Mouse (Mus musculus): ENCODE data around the gene Chrne.

Gene Chrne

DNA sequence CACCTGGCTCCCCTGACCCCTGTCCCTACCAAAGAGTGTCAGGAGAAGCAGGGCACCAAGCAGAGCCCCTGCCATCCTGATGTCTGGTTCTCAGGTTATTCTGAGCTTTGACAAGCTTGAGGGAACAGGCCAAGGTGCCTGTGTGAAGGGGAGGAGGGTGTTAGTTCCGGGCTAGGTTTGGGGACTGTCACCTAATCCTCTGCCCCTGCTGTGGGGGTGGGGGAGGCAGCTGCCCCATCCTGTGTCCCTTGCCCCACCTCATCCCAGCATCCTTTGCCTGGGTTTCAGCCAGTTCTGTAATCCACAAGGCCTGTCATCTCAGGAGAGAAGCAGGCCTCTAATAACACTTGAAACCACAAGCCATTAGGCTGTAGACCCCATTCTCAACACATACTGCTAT lies at the start of gene Chrne:
Gene Chrne (minus strand): TSS at position 116 of the 400 bp plus-strand sequence.
- DNase-seq (ENCODE audit: low spot score): no peak

DNA sequence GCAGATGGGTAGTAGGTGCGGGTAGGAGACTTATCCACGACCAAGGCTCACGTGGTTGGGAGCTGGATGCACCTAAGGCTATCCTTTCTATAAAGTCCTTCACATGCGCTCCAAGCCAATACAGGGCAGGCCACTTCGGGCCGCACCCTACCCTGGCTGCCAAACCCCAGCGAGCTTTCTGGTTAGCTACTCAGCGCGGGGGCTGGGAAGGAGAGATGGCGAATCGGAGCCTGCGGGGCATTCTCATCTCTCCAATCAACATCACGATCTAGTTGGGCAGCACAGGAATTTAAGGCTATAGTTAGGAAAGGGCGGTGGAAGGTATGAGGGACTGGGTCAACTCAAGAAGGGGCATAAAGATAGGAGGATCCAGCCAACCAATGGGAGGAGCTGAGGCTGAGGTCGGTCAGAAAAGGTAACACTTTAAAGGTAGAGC lies 49.3 kb upstream of the Chrne start:
- DNase-seq (ENCODE audit: low spot score): peak; percentile 74

DNA sequence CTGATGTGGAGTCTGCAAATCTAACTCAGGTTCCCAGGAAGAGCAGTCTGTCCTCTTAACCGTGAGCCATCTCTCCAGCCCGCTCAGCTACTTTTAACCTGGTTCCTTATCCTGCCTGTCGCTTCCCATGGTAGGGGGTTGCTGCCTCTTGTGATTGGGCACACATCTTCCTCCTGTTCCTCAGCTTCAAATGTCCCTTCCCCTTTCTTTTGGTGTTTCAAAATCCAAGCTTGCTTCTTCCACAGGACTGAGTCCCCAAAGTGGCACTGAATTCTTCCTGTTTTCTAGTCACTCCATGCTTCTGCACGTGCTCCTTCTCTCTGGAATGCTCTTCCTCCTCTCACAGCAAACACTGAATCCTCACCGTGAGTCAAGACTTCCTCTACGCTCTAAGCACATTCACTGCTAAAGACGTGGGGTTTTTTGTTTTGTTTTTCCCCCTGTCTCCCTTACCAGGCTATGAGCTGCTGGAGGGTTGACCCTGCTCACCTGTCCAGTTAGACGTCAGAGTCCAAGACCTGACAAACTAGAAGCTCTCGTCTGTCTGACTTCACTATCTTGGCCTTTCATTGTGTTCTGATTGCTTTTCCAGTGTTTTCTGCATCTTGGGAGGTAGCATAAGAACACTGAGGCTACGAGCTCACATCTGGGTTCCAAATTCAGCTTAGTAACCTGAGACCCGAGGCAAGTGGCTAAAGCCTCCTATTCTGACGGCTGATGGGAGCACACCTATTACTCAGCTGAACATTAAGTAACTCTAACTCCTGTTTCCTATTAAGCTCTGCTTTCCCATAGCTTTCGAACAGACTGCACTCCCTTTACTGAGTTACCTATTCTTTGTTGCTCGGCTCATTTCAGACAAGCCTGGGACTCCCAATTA lies 48.5 kb upstream of the Chrne start:
- no peak for DNase-seq (ENCODE audit: low spot score)

DNA sequence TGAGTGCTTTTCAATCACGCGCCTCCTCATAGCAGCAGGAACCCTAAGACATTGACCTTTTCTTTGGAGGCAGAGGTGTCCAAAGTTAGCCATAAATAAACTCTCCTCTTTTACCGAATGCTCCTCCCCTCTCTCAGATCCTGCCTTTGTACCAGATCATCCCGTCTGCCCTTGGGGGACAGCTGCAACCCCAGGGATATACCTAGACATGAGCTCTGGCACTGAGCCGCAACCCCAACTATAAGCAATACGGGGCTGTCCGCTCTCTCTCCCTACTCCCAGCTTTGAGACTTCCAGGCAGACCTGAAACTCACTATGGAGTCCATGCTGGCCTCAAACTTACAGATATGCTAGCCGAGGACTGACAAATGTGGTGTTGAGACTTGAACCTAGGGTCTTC lies 47.7 kb upstream of the Chrne start:
- DNase-seq (ENCODE audit: low spot score): no peak

- no peak for DNase-seq (ENCODE audit: low spot score)
Observed at GRCm38 (mm10) chr11:70664741-70665140, 45.7 kb upstream of the Chrne start.

GRCm38 (mm10) chr11:70663957-70664356 lies 44.9 kb upstream of the Chrne start:
- no peak for DNase-seq (ENCODE audit: low spot score)

GRCm38 (mm10) chr11:70663101-70663500 lies 44.1 kb upstream of the Chrne start:
- DNase-seq (ENCODE audit: low spot score): no peak

GRCm38 (mm10) chr11:70660571-70660970 lies 41.6 kb upstream of the Chrne start:
- DNase-seq (ENCODE audit: low spot score): no peak

DNA sequence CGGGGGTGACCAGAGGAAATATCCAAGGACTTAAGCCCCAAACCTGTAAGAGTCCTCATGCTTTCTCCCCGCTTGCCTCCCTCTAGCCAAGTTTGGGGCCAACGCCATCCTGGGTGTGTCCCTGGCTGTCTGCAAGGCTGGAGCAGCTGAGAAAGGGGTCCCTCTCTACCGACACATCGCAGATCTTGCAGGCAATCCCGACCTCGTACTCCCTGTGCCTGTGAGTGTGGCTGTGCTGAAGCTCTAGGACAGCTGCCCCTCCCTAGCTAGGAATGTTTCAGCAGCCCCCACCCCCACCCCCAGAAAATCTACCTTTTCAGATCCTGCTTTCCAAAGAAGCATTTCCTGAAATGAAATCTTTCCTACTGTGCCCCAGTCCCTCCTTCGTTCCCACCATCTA lies 39.9 kb upstream of the Chrne start:
- DNase-seq (ENCODE audit: low spot score): no peak

- no peak for DNase-seq (ENCODE audit: low spot score)
Observed at GRCm38 (mm10) chr11:70658521-70658920, 39.5 kb upstream of the Chrne start.

DNA sequence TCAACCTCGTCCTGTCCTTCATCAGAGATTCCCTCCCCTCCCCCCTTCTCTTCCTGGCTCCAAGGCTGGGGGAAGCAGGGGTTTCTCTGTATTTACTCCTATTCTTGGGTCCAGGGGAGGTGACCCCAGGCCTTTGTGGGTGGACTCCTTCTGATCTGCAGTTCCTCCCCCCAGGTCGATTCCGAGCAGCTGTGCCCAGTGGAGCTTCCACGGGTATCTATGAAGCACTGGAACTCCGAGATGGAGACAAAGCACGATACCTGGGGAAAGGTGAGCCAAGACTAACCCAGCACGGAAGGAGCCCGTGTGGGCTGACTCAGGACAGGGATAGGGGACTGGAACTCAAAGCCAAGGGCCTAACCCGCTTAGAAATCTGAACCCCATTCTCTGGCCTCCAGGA lies 39.0 kb upstream of the Chrne start:
- no peak for DNase-seq (ENCODE audit: low spot score)

- no peak for DNase-seq (ENCODE audit: low spot score)
Observed at GRCm38 (mm10) chr11:70657573-70657972, 38.6 kb upstream of the Chrne start.

GRCm38 (mm10) chr11:70656964-70657363 lies 37.9 kb upstream of the Chrne start, which contains the start of gene Eno3:
TSS of gene Eno3 (plus strand) at chr11:70657202.
- DNase-seq (ENCODE audit: low spot score): peak; percentile 73

DNA sequence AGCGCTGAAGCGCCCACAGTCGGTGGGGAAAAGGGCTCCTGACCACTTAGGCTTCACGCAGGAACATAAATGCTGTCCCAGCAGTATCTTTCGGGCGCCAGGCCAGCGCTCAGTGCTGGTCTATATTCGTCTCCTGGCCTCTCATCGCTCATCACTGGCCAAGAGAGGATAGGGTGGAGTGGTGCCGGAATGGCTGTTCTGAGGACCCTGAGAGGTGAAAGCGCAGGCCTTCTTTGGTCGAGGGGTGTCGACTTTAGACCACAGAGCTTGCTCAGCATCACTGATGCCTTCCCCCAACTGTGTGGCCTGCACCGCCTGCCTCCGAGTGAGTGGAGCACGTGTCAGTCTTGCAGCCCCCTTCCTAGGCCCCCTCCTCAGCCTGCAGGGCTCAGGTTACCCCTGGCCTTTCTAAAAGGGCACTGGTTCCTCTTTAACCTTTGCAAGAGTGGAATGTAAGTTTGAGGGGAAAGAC lies 37.5 kb upstream of the Chrne start:
- peak; percentile 78 for DNase-seq (ENCODE audit: low spot score)

- DNase-seq (ENCODE audit: low spot score): peak; percentile 80
Observed at GRCm38 (mm10) chr11:70655571-70656455, 36.8 kb upstream of the Chrne start.

DNA sequence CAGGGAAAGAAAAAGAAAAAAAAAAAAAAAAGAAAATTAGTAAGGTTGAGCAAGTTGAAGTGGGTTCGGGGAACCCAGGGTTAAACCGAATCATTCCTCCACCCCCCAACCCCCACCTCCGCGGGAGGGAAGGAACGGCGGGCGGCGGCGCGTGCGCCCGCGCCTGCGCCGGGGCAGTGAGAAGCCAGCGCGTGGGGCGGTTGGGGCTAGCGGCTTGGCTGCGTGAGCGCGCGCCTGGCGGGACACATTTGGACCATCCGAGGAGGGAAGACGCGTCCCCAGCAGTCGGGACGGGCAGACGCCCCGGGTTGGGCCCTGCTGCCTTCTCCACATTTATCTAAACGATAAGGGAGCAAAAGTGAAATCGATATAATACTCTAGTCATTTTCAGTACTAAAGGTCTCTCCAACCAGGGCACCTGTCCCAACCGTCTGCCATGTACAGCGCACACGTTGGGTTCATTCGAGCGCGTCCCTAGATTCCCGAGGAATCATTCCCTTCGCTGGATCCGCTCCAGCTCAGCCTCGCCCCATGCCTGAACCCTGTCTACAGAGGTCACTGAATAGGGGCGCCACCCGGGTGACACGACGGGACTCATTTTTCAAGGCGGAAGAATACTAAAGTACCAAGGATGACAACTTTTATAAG lies 36.0 kb upstream of the Chrne start:
- DNase-seq (ENCODE audit: low spot score): peak; percentile 90

DNA sequence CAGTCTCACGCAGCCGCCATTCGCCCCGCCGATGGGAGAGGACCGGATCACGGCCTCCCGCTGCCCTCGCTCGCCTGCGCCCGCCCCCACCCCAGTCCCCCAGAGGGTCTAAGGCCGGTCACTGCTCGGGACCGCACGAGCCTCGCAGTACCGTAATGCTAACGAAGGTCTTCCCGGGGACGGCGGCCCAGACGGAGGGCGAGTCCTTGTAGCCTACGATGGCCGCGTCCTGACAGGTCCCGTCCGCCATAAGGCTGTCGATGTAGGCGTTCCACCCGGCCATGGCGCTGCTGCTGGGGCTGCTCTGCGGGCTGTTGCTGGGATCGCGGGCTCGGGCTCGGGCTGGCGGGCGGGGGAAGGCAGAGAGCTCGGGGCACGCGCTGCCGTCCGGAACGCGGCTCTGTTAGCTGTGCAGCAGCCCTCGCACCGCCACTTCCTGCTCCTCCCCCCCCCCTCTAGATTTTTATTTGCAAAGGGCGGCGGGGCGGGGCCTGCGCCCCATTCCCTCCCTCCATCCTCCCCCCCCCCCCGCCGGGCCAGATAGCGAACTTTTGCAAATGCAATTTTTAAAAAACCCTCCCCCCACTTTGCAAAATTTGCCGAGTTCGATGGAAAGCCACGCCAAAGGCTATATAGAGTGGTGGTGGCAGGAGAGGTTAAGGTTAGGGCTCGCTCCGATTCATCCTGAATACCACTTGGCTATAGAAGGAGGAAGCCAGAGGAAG lies 35.3 kb upstream of the Chrne start, which contains the start of gene Pfn1:
Gene Pfn1 (minus strand): TSS at position 447 of the 725 bp plus-strand sequence.
- peak; percentile 87 for DNase-seq (ENCODE audit: low spot score)

DNA sequence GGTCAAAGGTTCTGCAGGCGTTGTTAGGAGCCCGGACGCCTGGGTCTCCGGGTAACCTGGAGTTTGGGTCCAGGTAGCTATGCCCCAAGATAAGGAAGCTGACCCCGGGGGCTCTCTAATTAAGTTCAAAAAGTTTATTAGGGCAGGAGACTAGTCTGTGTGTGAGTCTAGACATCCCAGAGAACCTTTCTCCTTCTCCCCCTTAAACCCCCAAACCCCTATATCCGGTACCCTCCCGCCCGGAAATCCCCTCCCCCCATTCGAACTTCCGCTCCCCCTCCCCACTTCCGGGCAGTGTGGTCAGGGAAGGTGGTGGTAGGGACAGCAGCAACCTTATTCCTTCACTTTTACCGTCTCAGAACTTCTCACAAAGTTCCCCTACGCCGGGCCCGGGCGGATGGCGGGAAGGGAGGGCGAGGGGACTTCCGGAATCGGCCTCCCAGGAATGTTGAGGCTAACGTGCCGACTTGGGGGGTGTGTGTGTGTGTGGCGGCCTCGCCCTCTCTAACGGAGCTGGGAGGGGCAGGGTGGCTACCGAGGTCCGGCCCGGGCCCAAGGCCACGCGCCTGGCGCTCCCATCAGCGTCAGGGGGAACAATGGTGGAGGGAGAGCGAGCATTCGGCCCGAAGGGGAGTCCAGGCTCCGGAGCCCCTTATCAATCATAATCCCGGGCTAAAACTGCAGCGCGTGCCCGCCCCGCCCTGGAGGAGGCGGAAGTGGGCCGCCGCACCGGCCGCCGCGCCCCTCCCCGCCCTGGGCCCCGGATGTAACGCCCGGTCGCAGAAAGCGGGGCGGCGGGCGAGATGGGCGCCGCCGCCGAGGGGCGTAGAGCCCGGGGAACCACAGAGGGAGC lies 34.6 kb upstream of the Chrne start:
- DNase-seq (ENCODE audit: low spot score): peak; percentile 83

DNA sequence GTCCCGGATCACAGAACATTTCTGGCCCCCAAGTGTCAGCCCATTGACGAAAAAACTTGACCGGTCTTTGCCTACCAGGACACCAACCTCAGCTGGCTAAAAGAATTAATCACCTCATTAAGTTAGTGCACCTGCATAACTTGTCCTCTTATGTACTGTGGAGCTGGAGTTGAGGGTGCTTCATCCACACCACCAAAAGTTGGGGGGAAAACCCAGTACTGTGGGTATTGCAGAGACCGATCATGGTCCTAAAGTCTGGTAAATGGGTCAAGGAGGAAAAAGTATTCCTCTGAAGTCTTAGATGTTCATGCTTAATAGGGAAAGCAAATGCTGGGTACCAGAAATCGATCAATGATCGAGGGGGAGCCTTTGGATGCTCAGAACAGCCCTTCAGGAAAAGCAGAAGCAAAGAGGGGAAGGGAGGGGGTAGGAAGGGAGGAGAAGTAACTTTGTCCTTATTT lies 33.9 kb upstream of the Chrne start:
- DNase-seq (ENCODE audit: low spot score): no peak
